ENCODE assay signal across 9 mouse cellular contexts in genomic region chr2:105689304-105689770, GRCm38 (mm10). TPM values are rescaled to one million over a fixed set of nuclear protein-coding genes. Genes with fewer than 3 reads are reported as not detected.
DNase-seq lines count a peak whose midpoint lies in the region; ATAC-seq and TF ChIP-seq lines count a peak whose summit lies in the region.
"Had no signal": no experiment of that assay in that cellular context is flagged by ENCODE, and none has a peak within 500 bp of the region (broad histone marks: within the 10 kb centered on the region; RNA-seq: fewer than 3 reads in every experiment).

No protein-coding gene starts in this region.

- H3K27me3 ChIP-seq in testis, adult 2 months (ENCODE audit: control insufficient read depth, insufficient read depth, low read length) = peaks cover 13% of the 10 kb centered on the region
- peaks cover 75% of the 10 kb centered on the region for H3K27me3 ChIP-seq in embryonic facial prominence, embryonic 12.5 days
- peaks cover 96% of the 10 kb centered on the region for H3K27me3 ChIP-seq in limb, embryonic 10.5 days (ENCODE audit: low read depth, poor library complexity, severe bottlenecking)
- H3K27me3 ChIP-seq in stomach, postnatal 0 days (ENCODE audit: control insufficient read depth, insufficient read depth, low read length) = peaks cover 25% of the 10 kb centered on the region

- TF ChIP-seq CTCF in testis, adult 2 months (IDR thresholded peaks at IDR 0.05; ENCODE audit: control insufficient read depth, insufficient read depth, insufficient replicate concordance, low read depth, low read length) = no peak
- no peak for TF ChIP-seq CTCF in stomach, postnatal 0 days (IDR thresholded peaks at IDR 0.05; ENCODE audit: low read depth)

- no peak for TF ChIP-seq POLR2A in testis, adult 2 months (IDR thresholded peaks at IDR 0.05; ENCODE audit: control insufficient read depth, low read depth, low read length)

- H3K4me1 ChIP-seq in testis, adult 2 months (ENCODE audit: control insufficient read depth, insufficient read depth, low read length) = peaks cover 7% of the 10 kb centered on the region
- peaks cover 3% of the 10 kb centered on the region; the same call in 1 of the 2 replicates for H3K4me1 ChIP-seq in embryonic facial prominence, embryonic 12.5 days
- peaks cover 31% of the 10 kb centered on the region for H3K4me1 ChIP-seq in limb, embryonic 10.5 days
- H3K4me1 ChIP-seq in stomach, postnatal 0 days (replicated peaks; ENCODE audit: control insufficient read depth, insufficient read depth) = no peaks in the 10 kb centered on the region

- no peak for ATAC-seq in embryonic facial prominence, embryonic 12.5 days (ENCODE audit: insufficient number of reproducible peaks, insufficient read depth, low FRiP score, low TSS enrichment)
- ATAC-seq in stomach, postnatal 0 days (ENCODE audit: low FRiP score, low TSS enrichment) = no peak
- ATAC-seq: activated CD4-positive, CD25-positive, alpha-beta regulatory T cell, adult 4 months had no signal

- DNase-seq in testis, postnatal 10 days (ENCODE audit: low spot score) = no peak
- DNase-seq in limb, embryonic 10.5 days (ENCODE audit: low spot score) = peak; percentile 55
- DNase-seq in testis, postnatal 14 days (ENCODE audit: low spot score) = peak; percentile 16
- DNase-seq in stomach, postnatal 0 days (ENCODE audit: low spot score) = no peak
- no peak for DNase-seq in adrenal gland, postnatal 36 days
- DNase-seq in adrenal gland, adult 2 months = no peak

- H3K4me3 ChIP-seq in testis, adult 2 months (ENCODE audit: control insufficient read depth, low read depth, low read length) = peak overlapping the region; percentile 25
- peak overlapping the region; percentile 15; the same call in 1 of the 2 replicates for H3K4me3 ChIP-seq in embryonic facial prominence, embryonic 12.5 days
- peak overlapping the region; percentile 34 for H3K4me3 ChIP-seq in limb, embryonic 10.5 days
- no peak overlapping the region for H3K4me3 ChIP-seq in stomach, postnatal 0 days (ENCODE audit: low read depth, low read length)

- under 1% methylated on average over 15 of the region's 15 CpGs for whole genome bisulfite sequencing in embryonic facial prominence, embryonic 12.5 days
- whole genome bisulfite sequencing in limb, embryonic 10.5 days = under 1% methylated on average over 15 of the region's 15 CpGs
- 4% methylated on average over 15 of the region's 15 CpGs for WGBS in stomach, postnatal 0 days

- H3K4me2 ChIP-seq in embryonic facial prominence, embryonic 12.5 days (replicated peaks) = peak overlapping the region; percentile 17
- no peak overlapping the region for H3K4me2 ChIP-seq in stomach, postnatal 0 days (replicated peaks; ENCODE audit: low read depth)

- no peak overlapping the region for H3K9ac ChIP-seq in embryonic facial prominence, embryonic 12.5 days
- no peak overlapping the region for H3K9ac ChIP-seq in stomach, postnatal 0 days (ENCODE audit: low read length)

- no peaks in the 10 kb centered on the region for H3K36me3 ChIP-seq in testis, adult 2 months (ENCODE audit: control insufficient read depth, insufficient read depth, low read length)
- H3K36me3 ChIP-seq in embryonic facial prominence, embryonic 12.5 days = no peaks in the 10 kb centered on the region
- no peaks in the 10 kb centered on the region for H3K36me3 ChIP-seq in limb, embryonic 10.5 days
- no peaks in the 10 kb centered on the region for H3K36me3 ChIP-seq in stomach, postnatal 0 days (ENCODE audit: control insufficient read depth, insufficient read depth, low read length)

- TF ChIP-seq EP300 in stomach, postnatal 0 days (optimal IDR thresholded peaks at IDR 0.05) = no peak

- H3K27ac ChIP-seq in testis, adult 2 months (ENCODE audit: control insufficient read depth, insufficient read depth, low read depth, low read length) = no peak overlapping the region
- H3K27ac ChIP-seq in embryonic facial prominence, embryonic 12.5 days = no peak overlapping the region
- no peak overlapping the region for H3K27ac ChIP-seq in limb, embryonic 10.5 days
- H3K27ac ChIP-seq in stomach, postnatal 0 days (replicated peaks) = no peak overlapping the region

- no peaks in the 10 kb centered on the region for H3K9me3 ChIP-seq in embryonic facial prominence, embryonic 12.5 days
- H3K9me3 ChIP-seq in limb, embryonic 10.5 days (replicated peaks) = no peaks in the 10 kb centered on the region
- no peaks in the 10 kb centered on the region for H3K9me3 ChIP-seq in stomach, postnatal 0 days (ENCODE audit: control insufficient read depth, low read length)

RNA-seq across cellular contexts. Expression of gene Pax6, which starts 20.6 kb away (rescaled TPM):
- 0.32 and 0.35 TPM in 2 replicates for polyA plus RNA-seq in testis, adult 2 months (2012; rRNA removed)
- polyA plus RNA-seq in embryonic facial prominence, embryonic 12.5 days (2016; fragmentation: Nextera tagmentation; extraction: Ambion mirVana) = 13.7 and 20.8 TPM in 2 replicates
- polyA plus RNA-seq in limb, embryonic 10.5 days (2016; fragmentation: Nextera tagmentation; extraction: Ambion mirVana) = 0.09 and 0.15 TPM in 2 replicates
- polyA plus RNA-seq in stomach, postnatal 0 days (2015; fragmentation: Nextera tagmentation; extraction: Ambion mirVana) = 0.63 and 0.67 TPM in 2 replicates
- total RNA-seq in adrenal gland, postnatal 36 days (2021) = not detected
- not detected for total RNA-seq in adrenal gland, adult 2 months (2021)
- polyA plus RNA-seq in adrenal gland, adult 2 months (2012; rRNA removed) = not detected in 2 replicates

Comparison
In these comparisons a context has a peak if more than half of its experiments do, and no peak if none do; other contexts are left out.
1. DNase-seq: peak in limb, embryonic 10.5 days (single experiment) and testis, postnatal 14 days (single experiment); none in testis, postnatal 10 days (single experiment), stomach, postnatal 0 days (single experiment), adrenal gland, postnatal 36 days (0 of 2) and adrenal gland, adult 2 months (single experiment).